Mouse (Mus musculus): ENCODE measurements around the gene Hspb9. TPM values are rescaled to one million over a fixed set of nuclear protein-coding genes. Genes with fewer than 3 reads are reported as not detected.

The Hspb9 gene
- polyA plus RNA-seq, 1 experiment from 2014 or later = 0.27 TPM

GRCm38 (mm10) chr11:100730477-100731205 is 17.0 kb downstream of the Hspb9 start:
- 84% methylated on average over 6 of the region's 6 CpGs for WGBS
- Histone ChIP-seq H3K9me3 (ENCODE audit: control insufficient read depth, low read length) (no peaks in the 10 kb centered on the region), H3K36me3 (ENCODE audit: control insufficient read depth, insufficient read depth, low read length) (peaks cover 12% of the 10 kb centered on the region; the same call in 1 of the 2 replicates), H3K9ac (ENCODE audit: low read depth, low read length) (no peak overlapping the region), H3K4me1 (replicated peaks; ENCODE audit: control insufficient read depth, insufficient read depth, low read length) (peaks cover 31% of the 10 kb centered on the region), H3K27me3 (replicated peaks; ENCODE audit: control insufficient read depth, insufficient read depth, low read length) (no peaks in the 10 kb centered on the region), H3K4me3 (ENCODE audit: low read depth, low read length) (no peak overlapping the region), H3K27ac (ENCODE audit: low read depth, low read length) (no peak overlapping the region), H3K4me2 (no peak overlapping the region)
- no peak for DNase-seq (ENCODE audit: low spot score)
- no peak for ATAC-seq (replicated peaks; ENCODE audit: low FRiP score)

DNA sequence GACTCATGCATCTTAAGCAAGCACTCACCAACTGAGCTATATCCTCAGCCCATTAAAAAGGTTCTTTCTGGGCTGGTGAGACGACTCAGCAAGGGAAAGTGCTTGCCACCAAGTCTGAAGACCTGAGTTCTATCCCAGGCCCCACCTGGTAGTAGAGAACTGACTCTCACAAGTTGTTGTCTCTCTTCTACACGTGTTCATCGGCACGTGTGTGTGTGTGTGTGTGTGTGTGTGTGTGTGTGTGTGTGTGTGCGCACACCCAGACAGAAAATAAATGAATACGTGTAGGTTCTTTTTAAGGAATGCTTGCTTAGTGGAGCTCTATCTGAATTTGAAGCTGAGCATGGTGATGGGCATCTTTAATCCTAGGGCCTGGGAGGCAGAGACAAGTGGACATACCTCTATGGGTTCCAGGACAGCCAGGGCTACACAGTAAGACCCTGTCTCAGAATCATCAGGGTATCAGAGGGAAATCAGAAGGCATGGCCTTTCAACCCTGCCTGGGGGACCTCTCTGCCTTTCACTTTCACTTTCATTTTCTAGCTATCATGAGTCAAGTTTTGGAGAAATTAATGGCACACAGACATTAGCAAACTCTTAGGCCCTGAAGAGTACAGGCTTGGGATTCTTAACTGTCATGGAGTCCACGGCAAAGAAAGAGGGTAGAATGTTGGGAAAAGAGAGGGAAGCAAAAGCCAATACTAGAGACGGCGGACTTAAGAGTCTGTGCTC is 21.6 kb downstream of the Hspb9 start:
- ATAC-seq (replicated peaks; ENCODE audit: low FRiP score) (no peak), DNase-seq (ENCODE audit: low spot score) (no peak)
- 86% methylated on average over 9 of the region's 9 CpGs for WGBS
- Histone ChIP-seq H3K4me2 (peak overlapping the region; percentile 89), H3K9ac (ENCODE audit: low read depth, low read length) (peak overlapping the region; percentile 97), H3K4me3 (ENCODE audit: low read depth, low read length) (peak overlapping the region; percentile 98), H3K27me3 (replicated peaks; ENCODE audit: control insufficient read depth, insufficient read depth, low read length) (no peaks in the 10 kb centered on the region), H3K36me3 (ENCODE audit: control insufficient read depth, insufficient read depth, low read length) (peaks cover 3% of the 10 kb centered on the region; the same call in 1 of the 2 replicates), H3K9me3 (ENCODE audit: control insufficient read depth, low read length) (no peaks in the 10 kb centered on the region), H3K4me1 (replicated peaks; ENCODE audit: control insufficient read depth, insufficient read depth, low read length) (peaks cover 40% of the 10 kb centered on the region), H3K27ac (ENCODE audit: low read depth, low read length) (peak overlapping the region; percentile 93; the same call in 1 of the 2 replicates)

DNA sequence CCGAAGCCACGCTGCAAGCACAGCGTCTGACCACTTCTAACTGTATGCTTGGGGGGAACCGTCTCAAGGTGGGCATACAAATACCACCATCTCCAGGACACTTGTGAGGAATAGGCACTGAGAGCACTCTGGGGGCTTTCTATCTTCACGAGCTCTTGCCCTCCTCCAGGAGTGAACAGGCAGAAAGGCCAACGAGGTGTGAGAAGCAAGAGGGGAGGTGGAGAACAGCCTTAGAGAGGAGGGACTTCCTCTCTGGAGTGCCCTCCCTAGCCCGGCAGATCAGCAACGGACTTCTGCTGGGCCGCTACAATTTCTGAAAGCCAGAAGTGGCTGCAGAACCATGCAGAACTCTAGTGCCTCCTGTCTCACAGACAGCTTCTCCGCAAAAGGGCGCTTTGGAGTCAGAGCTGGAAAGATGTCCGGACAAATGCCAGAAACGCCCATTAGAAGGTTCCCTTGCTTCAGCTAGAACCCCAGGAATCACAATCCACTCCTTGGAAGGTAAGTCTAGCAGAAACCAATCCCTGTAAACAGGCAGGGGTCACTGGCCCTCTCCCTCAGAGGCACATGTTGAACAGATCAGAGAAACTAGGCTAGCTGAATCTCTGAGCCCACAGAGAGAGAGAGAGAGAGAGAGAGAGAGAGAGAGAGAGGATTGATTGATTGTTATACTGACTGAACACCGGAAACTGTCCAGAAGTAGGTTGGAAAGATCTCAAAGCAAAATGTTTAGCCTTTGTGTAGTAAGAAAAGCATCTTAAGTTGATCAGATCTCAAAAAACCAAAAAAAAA is 22.5 kb downstream of the Hspb9 start:
- Histone ChIP-seq H3K9ac (ENCODE audit: low read depth, low read length) (peak overlapping the region; percentile 97), H3K9me3 (ENCODE audit: control insufficient read depth, low read length) (no peaks in the 10 kb centered on the region), H3K4me3 (ENCODE audit: low read depth, low read length) (peak overlapping the region; percentile 98), H3K4me1 (replicated peaks; ENCODE audit: control insufficient read depth, insufficient read depth, low read length) (peaks cover 37% of the 10 kb centered on the region), H3K36me3 (ENCODE audit: control insufficient read depth, insufficient read depth, low read length) (peaks cover 3% of the 10 kb centered on the region; the same call in 1 of the 2 replicates), H3K27me3 (replicated peaks; ENCODE audit: control insufficient read depth, insufficient read depth, low read length) (no peaks in the 10 kb centered on the region), H3K4me2 (peak overlapping the region; percentile 89), H3K27ac (ENCODE audit: low read depth, low read length) (peak overlapping the region; percentile 93)
- DNase-seq (ENCODE audit: low spot score) (no peak), ATAC-seq (replicated peaks; ENCODE audit: low FRiP score) (no peak)
- WGBS = 44% methylated on average over 14 of the region's 14 CpGs

GRCm38 (mm10) chr11:100736746-100737080 is 23.1 kb downstream of the Hspb9 start:
- Histone ChIP-seq H3K36me3 (ENCODE audit: control insufficient read depth, insufficient read depth, low read length) (peaks cover 3% of the 10 kb centered on the region; the same call in 1 of the 2 replicates), H3K4me2 (peak overlapping the region; percentile 89), H3K4me1 (replicated peaks; ENCODE audit: control insufficient read depth, insufficient read depth, low read length) (peaks cover 36% of the 10 kb centered on the region), H3K9me3 (ENCODE audit: control insufficient read depth, low read length) (no peaks in the 10 kb centered on the region), H3K4me3 (ENCODE audit: low read depth, low read length) (peak overlapping the region; percentile 98), H3K27me3 (replicated peaks; ENCODE audit: control insufficient read depth, insufficient read depth, low read length) (no peaks in the 10 kb centered on the region), H3K9ac (ENCODE audit: low read depth, low read length) (peak overlapping the region; percentile 97), H3K27ac (ENCODE audit: low read depth, low read length) (peak overlapping the region; percentile 93)
- 52% methylated on average over 4 of the region's 4 CpGs for WGBS
- DNase-seq (ENCODE audit: low spot score) = no peak
- no peak for ATAC-seq (replicated peaks; ENCODE audit: low FRiP score)

- Histone ChIP-seq H3K36me3 (ENCODE audit: control insufficient read depth, insufficient read depth, low read length) (peaks cover 3% of the 10 kb centered on the region; the same call in 1 of the 2 replicates), H3K4me1 (replicated peaks; ENCODE audit: control insufficient read depth, insufficient read depth, low read length) (peaks cover 36% of the 10 kb centered on the region), H3K4me3 (ENCODE audit: low read depth, low read length) (peak overlapping the region; percentile 98), H3K27me3 (replicated peaks; ENCODE audit: control insufficient read depth, insufficient read depth, low read length) (no peaks in the 10 kb centered on the region), H3K27ac (ENCODE audit: low read depth, low read length) (peak overlapping the region; percentile 93), H3K4me2 (peak overlapping the region; percentile 89), H3K9me3 (ENCODE audit: control insufficient read depth, low read length) (no peaks in the 10 kb centered on the region), H3K9ac (ENCODE audit: low read depth, low read length) (peak overlapping the region; percentile 97)
- peak; percentile 76 for ATAC-seq (replicated peaks; ENCODE audit: low FRiP score)
- WGBS = under 1% methylated on average over 13 of the region's 13 CpGs
- peak; percentile 67 for DNase-seq (ENCODE audit: low spot score)
Observed at GRCm38 (mm10) chr11:100737105-100737733, 23.6 kb downstream of the Hspb9 start.

- peak within 1 kb of the TSS; percentile 89 for H3K4me2 ChIP-seq
- no peaks in the 10 kb centered on the region for H3K9me3 ChIP-seq (ENCODE audit: control insufficient read depth, low read length)
- H3K4me3 ChIP-seq (ENCODE audit: low read depth, low read length) = peak within 1 kb of the TSS; percentile 98
- H3K36me3 ChIP-seq (ENCODE audit: control insufficient read depth, insufficient read depth, low read length) = no peaks in the 10 kb centered on the region
- H3K27me3 ChIP-seq (replicated peaks; ENCODE audit: control insufficient read depth, insufficient read depth, low read length) = no peaks in the 10 kb centered on the region
- peaks cover 29% of the 10 kb centered on the region for H3K4me1 ChIP-seq (replicated peaks; ENCODE audit: control insufficient read depth, insufficient read depth, low read length)
- H3K27ac ChIP-seq (ENCODE audit: low read depth, low read length) = peak within 1 kb of the TSS; percentile 93
- WGBS = 1% methylated on average over 38 of the region's 39 CpGs
- peak; percentile 96 for ATAC-seq (replicated peaks; ENCODE audit: low FRiP score)
- peak; percentile 99 for DNase-seq (ENCODE audit: low spot score)
- H3K9ac ChIP-seq (ENCODE audit: low read depth, low read length) = peak within 1 kb of the TSS; percentile 97
Observed at GRCm38 (mm10) chr11:100738066-100738604, 24.5 kb downstream of the Hspb9 start, which contains the start of gene Rab5c. TSS of gene Rab5c (minus strand) at chr11:100738215.

DNA sequence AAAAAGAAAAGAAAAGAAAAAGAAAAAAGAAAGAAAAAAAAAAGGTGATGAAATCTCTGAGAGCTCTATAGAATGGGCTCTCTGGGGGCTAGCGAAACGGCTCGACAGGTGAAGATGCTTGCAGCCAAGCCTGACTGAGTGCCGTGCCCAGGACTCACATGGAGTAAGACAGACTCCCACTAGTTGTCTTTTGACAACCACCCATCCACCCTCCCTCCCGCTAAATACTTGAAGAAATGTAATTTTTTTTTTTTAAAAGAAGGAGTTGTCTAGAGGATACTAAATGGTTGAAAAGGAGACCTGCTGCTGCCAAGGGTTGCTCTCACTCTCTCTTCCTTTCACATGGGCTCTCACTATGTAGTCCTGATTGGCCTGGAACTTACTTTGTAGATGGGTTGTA is 25.1 kb downstream of the Hspb9 start:
- no peak overlapping the region for H3K27ac ChIP-seq (ENCODE audit: low read depth, low read length)
- no peaks in the 10 kb centered on the region for H3K9me3 ChIP-seq (ENCODE audit: control insufficient read depth, low read length)
- peak overlapping the region; percentile 63 for H3K9ac ChIP-seq (ENCODE audit: low read depth, low read length)
- ATAC-seq (replicated peaks; ENCODE audit: low FRiP score) (no peak), DNase-seq (ENCODE audit: low spot score) (no peak)
- H3K36me3 ChIP-seq (ENCODE audit: control insufficient read depth, insufficient read depth, low read length) = no peaks in the 10 kb centered on the region
- H3K4me2 ChIP-seq = peak overlapping the region; percentile 79
- H3K4me1 ChIP-seq (replicated peaks; ENCODE audit: control insufficient read depth, insufficient read depth, low read length) = peaks cover 27% of the 10 kb centered on the region
- 30% methylated on average over 5 of the region's 5 CpGs for WGBS
- no peaks in the 10 kb centered on the region for H3K27me3 ChIP-seq (replicated peaks; ENCODE audit: control insufficient read depth, insufficient read depth, low read length)
- H3K4me3 ChIP-seq (ENCODE audit: low read depth, low read length) = peak overlapping the region; percentile 98

- DNase-seq (ENCODE audit: low spot score) = no peak
- H3K9me3 ChIP-seq (ENCODE audit: control insufficient read depth, low read length) = no peaks in the 10 kb centered on the region
- 0 out of 2 replicates have a peak, but pooled peaks cover 4% of the 10 kb centered on the region for H3K27me3 ChIP-seq (replicated peaks; ENCODE audit: control insufficient read depth, insufficient read depth, low read length)
- H3K27ac ChIP-seq (ENCODE audit: low read depth, low read length) = no peak overlapping the region
- no peak overlapping the region for H3K9ac ChIP-seq (ENCODE audit: low read depth, low read length)
- no peak for ATAC-seq (replicated peaks; ENCODE audit: low FRiP score)
- 68% methylated on average over 6 of the region's 6 CpGs for WGBS
- no peak overlapping the region for H3K4me3 ChIP-seq (ENCODE audit: low read depth, low read length)
- H3K4me2 ChIP-seq = no peak overlapping the region
- peaks cover 13% of the 10 kb centered on the region for H3K4me1 ChIP-seq (replicated peaks; ENCODE audit: control insufficient read depth, insufficient read depth, low read length)
- H3K36me3 ChIP-seq (ENCODE audit: control insufficient read depth, insufficient read depth, low read length) = no peaks in the 10 kb centered on the region
Observed at GRCm38 (mm10) chr11:100741348-100741747, 27.7 kb downstream of the Hspb9 start.
